Mouse (Mus musculus): ENCODE results near the gene Slc16a11.

Slc16a11 gene

GRCm38 (mm10) chr11:70229260-70230010, 16.9 kb downstream of the Slc16a11 start, which contains the start of gene Bcl6b:
TSS of gene Bcl6b (minus strand) at chr11:70229798.
- POLR2A ChIA-PET, result interaction anchor here (0.6 to 7.4 kb wide), 34 partner anchors 8 to 649 kb away, joined by 3 to 90 read pairs (median 4); partner anchors contain the start of genes 0610010K14Rik (in 4 of the 4), Gm21988 (in 2 of the 4), Rnasek (in 2 of the 4) and Slc16a13 (in 2 of the 4)
- CTCF ChIA-PET, result interaction anchor here (0.6 to 3.0 kb wide), 37 partner anchors 8 to 308 kb away, joined by 3 to 20 read pairs (median 5); partner anchors contain the start of genes Gm21988 (in 3 of the 4), Rnasek (in 3 of the 4), 0610010K14Rik (in 2 of the 4) and Acadvl (in 1 of the 4)

- ChIA-PET POLR2A (interaction anchor here in 3 of 4 experiments (0.5 to 7.4 kb wide), 39 partner anchors 7 to 1328 kb away, joined by 3 to 90 read pairs (median 3); partner anchors contain the start of genes Gm21988 (in 3 of the 3), Rnasek (in 3 of the 3), 0610010K14Rik (in 2 of the 3) and Slc16a11 (in 2 of the 3)), CTCF (interaction anchor here (0.5 to 3.0 kb wide), 72 partner anchors 8 to 309 kb away, joined by 3 to 20 read pairs (median 4); partner anchors contain the start of genes Gm21988 (in 3 of the 4), Rnasek (in 3 of the 4), Slc16a13 (in 3 of the 4) and Arrb2 (in 2 of the 4))
These were observed 17.7 kb downstream of the Slc16a11 start for GRCm38 (mm10) chr11:70230239-70230727.

GRCm38 (mm10) chr11:70232546-70232945, 20.0 kb downstream of the Slc16a11 start:
- ChIA-PET CTCF (interaction anchor here (0.6 to 1.4 kb wide), 4 partner anchors 10 to 64 kb away, joined by 3 to 4 read pairs (median 3); no protein-coding TSS in a partner anchor), POLR2A (interaction anchor here (0.6 to 5.3 kb wide), 11 partner anchors 10 to 523 kb away, joined by 3 to 46 read pairs (median 8); partner anchors contain the start of genes Slc16a13 (in 2 of the 4) and Spag7 (in 1 of the 4))

GRCm38 (mm10) chr11:70233016-70233415, 20.5 kb downstream of the Slc16a11 start:
- ChIA-PET POLR2A (interaction anchor here in 3 of 4 experiments (0.6 to 5.3 kb wide), 11 partner anchors 11 to 523 kb away, joined by 3 to 46 read pairs (median 9); partner anchors contain the start of genes Slc16a13 (in 2 of the 3) and Spag7 (in 1 of the 3)), CTCF (interaction anchor here in 3 of 4 experiments (0.6 to 1.4 kb wide), 5 partner anchors 15 to 110 kb away, joined by 3 to 5 read pairs (median 4); no protein-coding TSS in a partner anchor)

- ChIA-PET CTCF (interaction anchor here in 2 of 4 experiments (0.5 to 1.4 kb wide), 2 partner anchors 14 to 219 kb away, joined by 3 to 4 read pairs; no protein-coding TSS in a partner anchor), POLR2A (interaction anchor here in 2 of 4 experiments (1.5 to 5.3 kb wide), 4 partner anchors 12 to 435 kb away, joined by 3 to 46 read pairs (median 10); partner anchors contain the start of genes Slc16a13 (in 1 of the 2) and Spag7 (in 1 of the 2))
These were observed 21.5 kb downstream of the Slc16a11 start for GRCm38 (mm10) chr11:70234037-70234436.

GRCm38 (mm10) chr11:70234497-70234896, 21.9 kb downstream of the Slc16a11 start:
- CTCF ChIA-PET, result no interaction called here
- POLR2A ChIA-PET, result interaction anchor here in 2 of 4 experiments (2.7 to 5.3 kb wide), 2 partner anchors 12 to 13 kb away, joined by 16 to 46 read pairs; partner anchors contain the start of gene Slc16a13 (in 1 of the 2)

- ChIA-PET POLR2A (interaction anchor here in 1 of 4 experiments (3.3 to 6.9 kb wide), 2 partner anchors 7 to 14 kb away, joined by 28 to 90 read pairs; partner anchors contain the start of genes Bcl6b and Slc16a13), CTCF (no interaction called here)
These were observed 22.8 kb downstream of the Slc16a11 start for GRCm38 (mm10) chr11:70235254-70235900.

- ChIA-PET CTCF (interaction anchor here in 3 of 4 experiments (0.5 to 2.4 kb wide), 16 partner anchors 8 to 736 kb away, joined by 3 to 9 read pairs (median 4); partner anchors contain the start of gene Alox12 (in 1 of the 3)), POLR2A (interaction anchor here in 3 of 4 experiments (0.6 to 6.9 kb wide), 34 partner anchors 8 to 1103 kb away, joined by 3 to 90 read pairs (median 5); partner anchors contain the start of genes Arrb2 (in 3 of the 3), Bcl6b (in 2 of the 3), Slc16a13 (in 2 of the 3) and Alox12 (in 1 of the 3))
These were observed 24.2 kb downstream of the Slc16a11 start for GRCm38 (mm10) chr11:70236717-70237116.

- POLR2A ChIA-PET, result interaction anchor here (0.6 to 6.9 kb wide), 55 partner anchors 9 to 1265 kb away, joined by 3 to 90 read pairs (median 4); partner anchors contain the start of genes Arrb2 (in 3 of the 4), Alox12 (in 2 of the 4), Bcl6b (in 2 of the 4) and Rnf167 (in 2 of the 4)
- CTCF ChIA-PET, result interaction anchor here (0.5 to 2.4 kb wide), 22 partner anchors 9 to 431 kb away, joined by 3 to 9 read pairs (median 4); partner anchors contain the start of genes Alox12 (in 1 of the 4), Cxcl16 (in 1 of the 4) and Zmynd15 (in 1 of the 4)
These were observed 25.1 kb downstream of the Slc16a11 start, which contains the start of gene 0610010K14Rik for GRCm38 (mm10) chr11:70237457-70238167. TSS of gene 0610010K14Rik (minus strand) at chr11:70237914.

GRCm38 (mm10) chr11:70238591-70239440, 26.3 kb downstream of the Slc16a11 start:
- CTCF ChIA-PET, result interaction anchor here in 3 of 4 experiments (0.7 to 2.8 kb wide), 11 partner anchors 8 to 290 kb away, joined by 3 to 11 read pairs (median 4); partner anchors contain the start of genes Alox12e (in 1 of the 3) and Bcl6b (in 1 of the 3)
- POLR2A ChIA-PET, result interaction anchor here (0.6 to 6.9 kb wide), 38 partner anchors 8 to 430 kb away, joined by 3 to 90 read pairs (median 7); partner anchors contain the start of genes Alox12 (in 3 of the 4), Arrb2 (in 2 of the 4), Slc16a13 (in 2 of the 4) and Spag7 (in 2 of the 4)

- ChIA-PET POLR2A (interaction anchor here (0.5 to 6.9 kb wide), 43 partner anchors 8 to 729 kb away, joined by 3 to 90 read pairs (median 4); partner anchors contain the start of genes Alox12 (in 3 of the 4), Spag7 (in 2 of the 4), Alox12e (in 1 of the 4) and Arrb2 (in 1 of the 4)), CTCF (interaction anchor here (0.6 to 2.8 kb wide), 10 partner anchors 8 to 518 kb away, joined by 3 to 11 read pairs (median 4); partner anchors contain the start of genes Alox12e (in 1 of the 4) and Bcl6b (in 1 of the 4))
These were observed 27.2 kb downstream of the Slc16a11 start, which contains the start of the genes Gm21988 and Rnasek for GRCm38 (mm10) chr11:70239541-70240279. TSS of gene Gm21988 (minus strand) at chr11:70239830. TSS of gene Rnasek (minus strand) at chr11:70239842.

- ChIA-PET CTCF (interaction anchor here in 2 of 4 experiments (0.7 to 0.8 kb wide), 2 partner anchors 12 to 21 kb away, joined by 3 to 8 read pairs; no protein-coding TSS in a partner anchor), POLR2A (interaction anchor here in 1 of 4 experiments (0.7 kb wide), 1 partner anchor 16 kb away, joined by 4 read pairs; no protein-coding TSS in a partner anchor)
These were observed 30.0 kb downstream of the Slc16a11 start for GRCm38 (mm10) chr11:70242591-70242990.

GRCm38 (mm10) chr11:70247136-70247845, 34.7 kb downstream of the Slc16a11 start:
- ChIA-PET POLR2A (interaction anchor here in 3 of 4 experiments (0.6 to 2.3 kb wide), 14 partner anchors 8 to 825 kb away, joined by 3 to 12 read pairs (median 3); partner anchors contain the start of genes 0610010K14Rik (in 3 of the 3), Alox12 (in 1 of the 3), Gm21988 (in 1 of the 3) and Rnasek (in 1 of the 3)), CTCF (interaction anchor here (0.5 to 1.7 kb wide), 30 partner anchors 8 to 1947 kb away, joined by 3 to 18 read pairs (median 4); partner anchors contain the start of genes 0610010K14Rik (in 3 of the 4), Bcl6b (in 1 of the 4), Gm21988 (in 1 of the 4) and Rnasek (in 1 of the 4))
